Mouse (Mus musculus): ENCODE measurements around the gene Ccdc137. TPM values are rescaled to one million over a fixed set of nuclear protein-coding genes. Genes with fewer than 3 reads are reported as not detected.

Ccdc137 gene
- 6.0 TPM for polyA plus RNA-seq (2014; fragmentation: Illumina TruSeq; extraction: RNeasy Lipid Tissue Mini Kit (QIAGEN cat#74804); ENCODE audit: low read depth, low replicate concordance)

DNA sequence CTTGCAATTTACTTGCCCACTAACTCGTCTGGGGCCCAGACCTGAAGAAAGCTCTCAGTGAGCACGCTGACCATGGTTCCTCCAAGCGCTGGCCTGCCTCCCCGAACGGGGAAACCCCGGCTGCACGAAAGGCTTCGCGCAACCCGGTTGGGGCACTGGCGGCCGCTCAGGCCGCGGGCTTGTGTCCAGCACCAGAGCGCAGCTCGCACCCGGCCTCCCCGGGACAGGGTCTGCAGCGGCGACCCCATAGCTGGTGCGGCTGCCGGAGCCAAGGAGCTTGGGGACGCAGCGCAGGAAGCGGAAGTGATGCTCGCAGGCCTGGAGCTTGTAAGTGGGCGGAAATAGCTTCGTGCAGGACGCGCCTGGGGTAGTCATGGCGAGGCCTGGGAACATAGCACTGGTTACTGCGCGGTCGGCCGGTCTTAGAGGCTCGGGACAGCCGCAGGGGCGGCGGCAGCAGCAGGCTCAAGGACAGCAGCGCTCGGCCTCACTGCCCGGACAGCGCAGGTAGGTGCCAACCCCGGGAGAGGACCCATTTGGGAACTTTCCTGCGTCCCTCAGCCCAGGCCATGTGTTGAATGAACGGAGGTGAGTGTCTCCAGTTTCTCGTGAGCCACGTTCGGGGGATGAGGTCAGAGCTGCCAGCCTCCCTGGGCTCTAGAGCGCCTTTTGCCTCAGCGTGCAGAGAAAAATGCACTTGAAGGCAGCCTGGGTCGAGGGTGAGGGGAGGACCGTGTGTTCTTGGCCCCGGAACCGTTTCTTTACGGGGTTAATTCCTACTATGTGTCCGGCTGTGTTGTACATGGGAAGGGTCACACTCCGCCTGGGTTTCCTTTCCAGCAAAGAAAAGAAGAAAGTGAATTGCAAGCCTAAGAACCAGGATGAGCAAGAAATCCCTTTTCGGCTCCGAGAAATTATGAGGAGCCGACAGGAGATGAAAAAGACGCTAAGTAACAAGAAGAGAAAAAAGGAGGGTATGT lies at the start of gene Ccdc137, which contains the start of gene Oxld1:
Gene Ccdc137, plus strand, starts transcription at position 344 of the 980 bp plus-strand sequence.
Gene Oxld1, minus strand, starts transcription at position 297 of the 980 bp plus-strand sequence.

DNA sequence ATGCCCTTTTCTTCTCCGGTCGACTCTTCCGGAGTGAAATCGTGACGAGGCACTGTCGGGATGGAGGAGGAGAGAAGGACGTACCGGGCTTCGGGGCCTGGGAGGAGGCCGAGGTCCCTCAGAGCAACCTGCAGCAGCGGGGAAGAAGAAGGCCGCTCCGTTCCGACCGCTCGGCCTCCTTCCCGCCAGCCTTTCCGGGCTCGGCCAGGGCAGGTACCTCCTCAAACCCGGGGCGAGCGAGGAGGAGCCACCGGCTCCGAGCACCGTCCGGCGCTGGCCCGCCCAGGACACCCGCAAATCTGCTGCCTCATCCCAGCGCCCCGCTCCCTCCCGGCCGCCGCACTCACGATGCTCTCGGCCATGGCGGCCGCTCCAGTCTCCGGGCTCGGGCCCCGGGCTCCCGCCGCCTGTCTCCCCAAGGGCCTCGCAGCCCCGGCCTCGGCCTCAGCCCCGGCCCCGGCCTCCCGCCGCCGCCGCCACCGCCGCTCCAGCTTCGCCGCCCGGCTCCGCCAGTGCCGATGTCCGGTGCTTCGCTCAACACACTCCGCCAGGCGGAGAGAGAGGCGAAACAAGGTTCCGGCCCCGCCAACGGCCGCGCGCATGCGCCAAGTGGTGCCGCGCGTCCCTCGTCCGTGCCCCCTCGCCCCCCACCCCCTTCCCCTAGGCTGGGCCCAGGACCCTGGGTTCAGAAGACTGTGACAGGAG lies 20.6 kb upstream of the Ccdc137 start, which contains the start of gene Nploc4:
Gene Nploc4, minus strand, starts transcription at position 557 of the 705 bp plus-strand sequence.

DNA sequence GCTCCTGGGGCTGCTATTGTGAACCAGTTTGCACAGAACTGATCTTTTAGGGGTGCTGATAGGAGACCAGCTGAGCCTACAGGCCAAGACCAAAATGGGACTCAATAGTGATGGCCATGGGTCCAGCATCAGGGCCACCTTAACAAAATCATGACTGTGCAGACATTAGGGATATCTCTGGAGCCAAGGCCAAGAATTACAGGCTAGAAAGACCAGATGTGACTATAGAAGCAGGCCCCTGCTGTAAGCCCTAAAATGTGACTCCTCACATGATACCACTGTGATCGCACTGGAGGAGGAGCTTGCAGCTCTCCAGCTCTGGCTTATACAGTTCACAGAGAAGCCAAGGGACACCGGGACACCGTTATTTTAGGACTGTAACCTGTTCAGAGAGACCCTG lies 15.6 kb upstream of the Ccdc137 start, which contains the start of gene Tspan10:
Gene Tspan10, plus strand, starts transcription at position 301 of the 400 bp plus-strand sequence.

DNA sequence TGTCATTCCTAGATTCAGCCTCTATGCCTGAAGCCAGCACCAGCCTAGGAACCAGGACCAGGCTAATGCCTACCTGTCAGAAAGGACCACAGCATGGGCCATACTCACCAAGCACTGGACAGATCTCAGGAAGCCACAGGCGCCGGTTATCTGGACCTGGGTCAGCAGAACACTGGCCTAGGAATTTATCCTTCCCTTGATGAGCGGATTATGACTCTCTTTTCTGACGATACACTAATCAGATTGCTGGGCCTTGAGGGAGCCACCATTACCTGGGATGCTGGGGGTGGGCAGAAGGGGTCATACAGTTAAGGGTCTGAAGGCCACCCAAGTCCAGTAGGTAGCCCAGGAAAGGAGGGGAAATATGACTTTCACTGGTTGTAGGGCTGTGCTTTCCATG lies 4.6 kb upstream of the Ccdc137 start, which contains the start of gene Pde6g:
Gene Pde6g, minus strand, starts transcription at position 195 of the 400 bp plus-strand sequence.

GRCm38 (mm10) chr11:120467051-120467735 lies 9.3 kb downstream of the Ccdc137 start, which contains the start of gene Arl16:
Gene Arl16, minus strand, starts transcription at chr11:120467607.

DNA sequence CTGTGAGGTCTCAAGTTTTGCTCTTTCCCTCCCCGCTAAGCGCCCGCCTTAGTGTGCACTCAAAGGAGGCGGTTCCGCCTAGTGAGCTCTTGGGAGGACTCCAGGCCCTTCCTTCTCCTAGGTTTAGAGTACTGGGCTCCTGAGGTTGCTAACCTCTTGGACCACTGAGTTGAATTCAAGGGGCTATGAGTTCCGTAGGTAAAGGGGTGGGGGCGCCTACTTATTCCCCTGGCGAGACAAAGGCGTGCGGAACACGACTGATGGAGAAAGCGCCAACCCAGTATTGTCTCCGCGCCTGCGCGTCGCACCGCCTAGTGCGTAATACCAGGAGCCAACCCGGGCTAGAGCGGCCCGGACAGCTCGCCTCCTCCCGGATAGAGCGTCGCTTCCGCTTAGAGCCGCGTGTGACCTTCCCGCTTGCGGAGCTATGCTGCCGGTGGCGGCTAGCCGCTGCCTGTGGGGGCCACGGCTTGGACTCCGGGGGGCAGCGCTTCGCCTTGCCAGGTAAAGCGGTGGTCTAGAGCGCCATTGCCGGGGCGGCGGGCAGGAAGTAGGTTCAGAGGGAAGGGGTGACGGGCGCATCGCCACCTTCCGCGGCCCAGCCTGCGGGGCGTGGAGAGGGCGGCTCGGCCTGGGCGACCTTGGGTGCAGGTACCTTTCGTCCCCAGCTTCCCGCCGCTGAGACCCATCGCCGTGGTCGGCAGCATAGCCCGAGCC lies 26.5 kb downstream of the Ccdc137 start, which contains the start of gene Mrpl12:
Gene Mrpl12, plus strand, starts transcription at position 349 of the 717 bp plus-strand sequence.

GRCm38 (mm10) chr11:120491317-120492023 lies 33.6 kb downstream of the Ccdc137 start, which contains the start of gene Slc25a10:
Gene Slc25a10, plus strand, starts transcription at chr11:120491840.

Other genes with a start within 250 kb of the Ccdc137 start
- 0.41 TPM for gene Bahcc1, start 225.2 kb upstream of the Ccdc137 start, polyA plus RNA-seq (2014; fragmentation: Illumina TruSeq; extraction: RNeasy Lipid Tissue Mini Kit (QIAGEN cat#74804); ENCODE audit: low read depth, low replicate concordance)
- 418 TPM for gene Actg1, start 109.6 kb upstream of the Ccdc137 start, polyA plus RNA-seq (2014; fragmentation: Illumina TruSeq; extraction: RNeasy Lipid Tissue Mini Kit (QIAGEN cat#74804); ENCODE audit: low read depth, low replicate concordance)
- gene Fscn2, start 96.6 kb upstream of the Ccdc137 start, polyA plus RNA-seq (2014; fragmentation: Illumina TruSeq; extraction: RNeasy Lipid Tissue Mini Kit (QIAGEN cat#74804); ENCODE audit: low read depth, low replicate concordance): not detected
- gene Faap100, start 79.4 kb upstream of the Ccdc137 start, polyA plus RNA-seq (2014; fragmentation: Illumina TruSeq; extraction: RNeasy Lipid Tissue Mini Kit (QIAGEN cat#74804); ENCODE audit: low read depth, low replicate concordance): 0.15 TPM
- gene Nploc4, start 20.4 kb upstream of the Ccdc137 start, polyA plus RNA-seq (2014; fragmentation: Illumina TruSeq; extraction: RNeasy Lipid Tissue Mini Kit (QIAGEN cat#74804); ENCODE audit: low read depth, low replicate concordance): 35.9 TPM
- gene Tspan10, start 15.5 kb upstream of the Ccdc137 start, polyA plus RNA-seq (2014; fragmentation: Illumina TruSeq; extraction: RNeasy Lipid Tissue Mini Kit (QIAGEN cat#74804); ENCODE audit: low read depth, low replicate concordance): not detected
- gene Pde6g, start 4.6 kb upstream of the Ccdc137 start, polyA plus RNA-seq (2014; fragmentation: Illumina TruSeq; extraction: RNeasy Lipid Tissue Mini Kit (QIAGEN cat#74804); ENCODE audit: low read depth, low replicate concordance): 0.14 TPM
- gene Oxld1, start within 50 bp of the Ccdc137 start, polyA plus RNA-seq (2014; fragmentation: Illumina TruSeq; extraction: RNeasy Lipid Tissue Mini Kit (QIAGEN cat#74804); ENCODE audit: low read depth, low replicate concordance): not detected
- 10.9 TPM for gene Arl16, start 9.5 kb downstream of the Ccdc137 start, polyA plus RNA-seq (2014; fragmentation: Illumina TruSeq; extraction: RNeasy Lipid Tissue Mini Kit (QIAGEN cat#74804); ENCODE audit: low read depth, low replicate concordance)
- gene Mrpl12, start 26.5 kb downstream of the Ccdc137 start, polyA plus RNA-seq (2014; fragmentation: Illumina TruSeq; extraction: RNeasy Lipid Tissue Mini Kit (QIAGEN cat#74804); ENCODE audit: low read depth, low replicate concordance): 3.0 TPM
- 0.31 TPM for gene Slc25a10, start 33.7 kb downstream of the Ccdc137 start, polyA plus RNA-seq (2014; fragmentation: Illumina TruSeq; extraction: RNeasy Lipid Tissue Mini Kit (QIAGEN cat#74804); ENCODE audit: low read depth, low replicate concordance)
- not detected for gene Gcgr, start 72.6 kb downstream of the Ccdc137 start, polyA plus RNA-seq (2014; fragmentation: Illumina TruSeq; extraction: RNeasy Lipid Tissue Mini Kit (QIAGEN cat#74804); ENCODE audit: low read depth, low replicate concordance)
- 3.2 TPM for gene Mcrip1, start 91.6 kb downstream of the Ccdc137 start, polyA plus RNA-seq (2014; fragmentation: Illumina TruSeq; extraction: RNeasy Lipid Tissue Mini Kit (QIAGEN cat#74804); ENCODE audit: low read depth, low replicate concordance)
- gene Ppp1r27, start 93.0 kb downstream of the Ccdc137 start, polyA plus RNA-seq (2014; fragmentation: Illumina TruSeq; extraction: RNeasy Lipid Tissue Mini Kit (QIAGEN cat#74804); ENCODE audit: low read depth, low replicate concordance): 2.5 TPM
- gene P4hb, start 115.1 kb downstream of the Ccdc137 start, polyA plus RNA-seq (2014; fragmentation: Illumina TruSeq; extraction: RNeasy Lipid Tissue Mini Kit (QIAGEN cat#74804); ENCODE audit: low read depth, low replicate concordance): 41.5 TPM
- gene Arhgdia, start 123.5 kb downstream of the Ccdc137 start, polyA plus RNA-seq (2014; fragmentation: Illumina TruSeq; extraction: RNeasy Lipid Tissue Mini Kit (QIAGEN cat#74804); ENCODE audit: low read depth, low replicate concordance): 5.0 TPM
- gene Alyref, start 140.2 kb downstream of the Ccdc137 start, polyA plus RNA-seq (2014; fragmentation: Illumina TruSeq; extraction: RNeasy Lipid Tissue Mini Kit (QIAGEN cat#74804); ENCODE audit: low read depth, low replicate concordance): 15.0 TPM
- 9.5 TPM for gene Anapc11, start 140.3 kb downstream of the Ccdc137 start, polyA plus RNA-seq (2014; fragmentation: Illumina TruSeq; extraction: RNeasy Lipid Tissue Mini Kit (QIAGEN cat#74804); ENCODE audit: low read depth, low replicate concordance)
- gene Npb, start 150.4 kb downstream of the Ccdc137 start, polyA plus RNA-seq (2014; fragmentation: Illumina TruSeq; extraction: RNeasy Lipid Tissue Mini Kit (QIAGEN cat#74804); ENCODE audit: low read depth, low replicate concordance): not detected
- 6.7 TPM for gene Pcyt2, start 159.8 kb downstream of the Ccdc137 start, polyA plus RNA-seq (2014; fragmentation: Illumina TruSeq; extraction: RNeasy Lipid Tissue Mini Kit (QIAGEN cat#74804); ENCODE audit: low read depth, low replicate concordance)
- gene Sirt7, start 167.1 kb downstream of the Ccdc137 start, polyA plus RNA-seq (2014; fragmentation: Illumina TruSeq; extraction: RNeasy Lipid Tissue Mini Kit (QIAGEN cat#74804); ENCODE audit: low read depth, low replicate concordance): 1.2 TPM
- 1.8 TPM for gene Mafg, start 175.5 kb downstream of the Ccdc137 start, polyA plus RNA-seq (2014; fragmentation: Illumina TruSeq; extraction: RNeasy Lipid Tissue Mini Kit (QIAGEN cat#74804); ENCODE audit: low read depth, low replicate concordance)
- gene Pycr1, start 185.7 kb downstream of the Ccdc137 start, polyA plus RNA-seq (2014; fragmentation: Illumina TruSeq; extraction: RNeasy Lipid Tissue Mini Kit (QIAGEN cat#74804); ENCODE audit: low read depth, low replicate concordance): 0.39 TPM
- gene Myadml2, start 190.0 kb downstream of the Ccdc137 start, polyA plus RNA-seq (2014; fragmentation: Illumina TruSeq; extraction: RNeasy Lipid Tissue Mini Kit (QIAGEN cat#74804); ENCODE audit: low read depth, low replicate concordance): not detected
- not detected for gene Notum, start 203.1 kb downstream of the Ccdc137 start, polyA plus RNA-seq (2014; fragmentation: Illumina TruSeq; extraction: RNeasy Lipid Tissue Mini Kit (QIAGEN cat#74804); ENCODE audit: low read depth, low replicate concordance)
- 4.5 TPM for gene Aspscr1, start 214.9 kb downstream of the Ccdc137 start, polyA plus RNA-seq (2014; fragmentation: Illumina TruSeq; extraction: RNeasy Lipid Tissue Mini Kit (QIAGEN cat#74804); ENCODE audit: low read depth, low replicate concordance)

Measured in testis, adult 10 weeks (tissue).